Mouse (Mus musculus) neutrophil, adult 5-6 weeks (primary cell): ENCODE results near the gene Thoc2. TPM values are rescaled to one million over a fixed set of nuclear protein-coding genes. Genes with fewer than 3 reads are reported as not detected.
"Not testable (repeated sequence)": the region's sequence is repeated elsewhere in the genome, so short reads cannot be mapped to it uniquely, and the experiment has no call there.

ENCODE experiments used
- ATAC-seq: fragments of 151-379, 151-347 bp; 2 replicates; pipeline ENCODE4 v1.8.0; 2017; ENCODE audit warnings: mild to moderate bottlenecking, moderate TSS enrichment; ENCODE audit not compliant: insufficient number of reproducible peaks, poor library complexity, low FRiP score, severe bottlenecking; ENCODE audit errors: extremely low read depth
- total RNA-seq: library from RNA; stranded (forward); fragments of 200-1000 nt; gene quantifications from 2 replicates; pipeline ENCODE4 v1.2.3, GENCODE M21; 2017

Thoc2 gene
- 144 and 169 TPM in 2 replicates for total RNA-seq

GRCm38 (mm10) chrX:41920574-41920973, at the start of gene Thoc2:
Thoc2 (minus strand) TSS chrX:41920674.
- no peak for ATAC-seq

- ATAC-seq = no peak
Measured at GRCm38 (mm10) chrX:41970096-41970495, 49.6 kb upstream of the Thoc2 start.

DNA sequence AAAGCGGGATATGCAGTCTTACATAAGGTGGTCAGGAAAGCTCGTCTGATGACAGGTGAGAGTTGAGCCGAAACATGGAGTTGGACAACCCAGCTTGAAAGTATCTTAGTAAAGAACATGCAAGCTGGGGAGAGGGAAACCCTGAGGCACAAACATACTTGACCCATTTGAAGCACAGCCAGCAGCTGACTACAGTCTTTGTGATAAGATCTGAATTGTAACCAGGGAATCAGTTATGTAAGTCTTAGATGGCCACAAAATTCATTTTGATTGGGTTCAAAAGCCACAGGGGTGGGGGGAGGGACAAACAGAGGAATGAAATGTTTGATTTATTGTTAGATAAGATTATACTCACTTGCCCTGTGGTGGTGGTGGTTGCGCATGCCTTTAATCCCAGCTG, 48.9 kb upstream of the Thoc2 start:
- no peak for ATAC-seq

DNA sequence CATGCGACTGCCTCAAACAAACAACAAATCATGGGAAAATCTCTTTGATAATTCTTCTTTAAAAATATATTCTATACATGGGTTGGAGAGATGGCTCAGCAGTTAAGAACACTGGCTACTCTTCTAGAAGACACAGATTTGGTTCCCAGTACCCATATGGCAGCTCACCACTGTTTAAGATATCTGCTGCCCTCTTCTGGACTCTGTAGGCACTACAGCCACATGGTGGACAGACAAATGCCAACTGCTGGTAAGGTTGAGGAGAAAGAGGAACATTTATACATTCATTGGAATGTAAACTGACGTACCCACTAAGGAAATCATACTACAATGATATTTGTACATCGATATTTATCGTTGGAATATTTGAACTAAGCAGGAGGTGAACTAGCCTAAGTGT, 36.7 kb upstream of the Thoc2 start:
- no peak for ATAC-seq

DNA sequence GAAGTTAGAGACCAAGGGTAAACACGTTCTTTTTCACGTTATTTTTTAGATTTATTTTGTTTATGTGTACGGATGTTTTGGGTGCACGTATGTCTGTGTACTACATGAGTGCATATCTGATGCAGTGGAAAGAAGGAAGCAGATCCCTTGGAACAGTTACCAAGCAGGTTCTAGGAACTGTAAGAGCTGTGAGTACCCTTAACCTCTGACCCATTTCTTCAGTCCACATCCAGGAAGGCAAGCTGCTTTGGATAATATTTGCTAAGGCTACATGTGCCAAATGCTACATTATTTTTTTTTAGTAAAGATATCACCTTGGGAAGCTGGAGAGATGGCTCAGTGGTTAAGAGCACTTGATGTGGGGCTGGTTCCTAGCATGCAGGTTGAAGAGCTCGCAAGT, 21.4 kb upstream of the Thoc2 start:
- ATAC-seq = no peak

DNA sequence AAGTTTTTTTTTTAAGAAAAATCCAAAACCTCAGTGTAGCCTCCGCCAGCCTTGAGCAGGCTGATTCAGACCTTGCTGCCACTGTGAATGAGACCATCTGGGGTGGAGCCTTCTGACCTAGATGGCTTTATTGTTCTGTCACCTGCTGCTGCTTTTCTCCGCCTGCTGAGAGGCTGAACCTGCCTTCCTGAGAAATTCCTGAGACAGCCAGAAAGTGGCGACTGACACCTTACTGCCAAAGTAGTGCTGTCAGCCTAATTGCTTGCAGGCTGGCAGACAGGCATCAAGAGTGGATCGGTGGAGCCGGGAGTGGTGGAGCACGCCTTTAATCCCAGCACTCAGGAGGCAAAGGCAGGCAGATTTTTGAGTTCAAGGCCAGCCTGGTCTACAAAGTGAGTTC, 11.3 kb upstream of the Thoc2 start:
- not testable (repeated sequence) for ATAC-seq

GRCm38 (mm10) chrX:41924708-41925107, 4.2 kb upstream of the Thoc2 start:
- no peak for ATAC-seq

GRCm38 (mm10) chrX:41912061-41912401, 8.4 kb downstream of the Thoc2 start:
- ATAC-seq = no peak

GRCm38 (mm10) chrX:41911390-41912060, 8.9 kb downstream of the Thoc2 start:
- peak; percentile 99 for ATAC-seq

DNA sequence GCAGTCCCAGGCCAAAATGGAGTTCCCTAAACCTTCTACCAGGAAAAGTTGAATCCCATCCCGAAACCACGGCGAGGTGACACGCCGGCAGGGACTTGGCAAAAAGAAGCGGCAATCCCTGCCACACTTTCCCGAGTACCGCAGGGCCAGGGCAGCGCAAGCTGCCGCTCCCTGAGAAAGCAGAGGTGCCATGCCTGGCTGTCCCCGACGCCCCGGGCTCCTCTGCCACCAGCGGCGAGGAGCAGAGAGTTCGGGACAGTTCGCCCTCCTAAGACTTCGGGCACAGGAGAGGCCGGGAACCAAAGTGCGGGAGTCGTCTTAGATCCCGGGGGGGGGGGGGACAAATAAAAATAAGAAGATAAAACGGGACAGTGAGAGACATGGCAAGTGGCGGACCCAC, 9.5 kb downstream of the Thoc2 start:
- no peak for ATAC-seq

DNA sequence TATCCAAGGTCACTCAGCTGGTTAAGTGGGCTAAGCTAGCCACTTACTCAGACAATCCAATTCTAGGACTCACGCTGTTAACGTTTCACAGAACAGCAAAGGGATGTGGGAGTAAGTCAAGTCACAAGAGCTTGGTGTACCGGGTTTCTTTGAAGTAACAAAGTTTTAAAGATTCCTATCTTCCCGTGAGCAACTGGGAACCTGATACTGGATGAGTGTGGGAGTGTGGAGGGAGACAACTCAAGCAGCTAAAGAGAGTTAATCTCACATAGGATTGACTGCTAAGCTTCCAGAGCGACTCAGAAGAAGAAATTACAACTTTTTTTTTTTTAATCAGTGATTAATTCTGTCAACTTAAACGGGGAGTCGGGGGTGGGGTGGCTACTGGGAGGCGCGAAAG, 10.0 kb downstream of the Thoc2 start:
- no peak for ATAC-seq

- no peak for ATAC-seq
Measured at GRCm38 (mm10) chrX:41884759-41885505, 35.5 kb downstream of the Thoc2 start.

DNA sequence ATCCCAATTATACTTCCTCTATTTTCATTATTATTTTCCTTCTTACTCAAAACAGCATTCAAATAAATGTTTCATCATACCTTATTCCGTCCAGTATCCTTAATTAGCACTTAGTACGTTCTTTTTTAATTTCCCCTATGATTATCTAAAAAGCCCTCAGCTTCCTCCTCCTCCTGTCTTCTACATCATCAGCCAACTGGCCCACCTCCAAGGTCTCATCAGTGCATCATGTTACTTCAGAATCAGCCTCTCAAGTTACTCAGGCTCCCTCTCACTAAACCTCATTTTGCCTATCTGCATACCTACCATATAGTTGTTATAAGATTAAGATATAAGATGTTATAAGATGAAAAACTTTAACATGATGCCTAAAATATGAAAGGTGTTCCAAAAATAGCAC, 43.9 kb downstream of the Thoc2 start:
- no peak for ATAC-seq

DNA sequence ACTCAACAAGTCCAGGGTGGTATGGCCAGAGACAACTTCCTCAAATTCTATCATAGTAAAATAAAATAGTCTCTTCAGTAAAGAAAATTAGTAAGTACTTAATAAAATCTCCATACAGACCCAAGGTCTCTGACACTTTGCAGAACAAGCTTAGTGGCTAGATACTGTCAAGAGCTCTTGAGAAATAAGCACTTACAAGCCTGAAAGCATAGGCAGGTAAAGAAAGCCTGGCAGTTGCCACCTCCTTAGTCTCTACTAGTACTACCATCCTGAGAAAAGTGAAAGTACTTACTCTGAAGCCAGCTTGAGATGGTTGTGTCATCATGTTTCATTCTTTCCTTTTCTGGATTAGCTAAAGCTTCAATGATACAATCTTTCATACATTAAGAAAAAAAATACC, 82.7 kb downstream of the Thoc2 start:
- no peak for ATAC-seq

DNA sequence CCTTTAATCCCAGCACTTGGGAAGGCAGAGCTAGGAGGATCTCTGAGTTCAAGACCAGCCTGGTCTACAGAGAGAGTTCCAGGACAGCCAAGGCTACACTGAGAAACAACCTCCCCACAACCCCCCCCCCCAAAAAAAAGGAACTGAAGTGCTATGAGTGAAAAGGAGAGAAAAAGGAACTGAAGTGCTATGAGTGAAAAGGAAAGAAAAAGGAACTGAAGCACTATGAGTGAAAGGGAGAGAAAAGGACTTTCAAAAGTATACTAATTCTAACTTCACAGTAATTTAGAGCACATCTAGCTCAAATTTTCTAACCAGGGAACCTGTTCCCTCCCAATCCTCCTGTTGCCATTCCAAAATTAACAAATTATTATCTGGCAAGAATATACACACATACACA, 114.9 kb downstream of the Thoc2 start:
- no peak for ATAC-seq

GRCm38 (mm10) chrX:41793303-41793702, 127.2 kb downstream of the Thoc2 start:
- no peak for ATAC-seq

Other genes starting within 250 kb of the Thoc2 start
- gene Xiap, start 139.0 kb upstream of the Thoc2 start, total RNA-seq = 55.1 and 61.2 TPM in 2 replicates
- 288 and 310 TPM in 2 replicates for gene Stag2, start 228.6 kb upstream of the Thoc2 start, total RNA-seq